8 mouse cellular contexts compared by ENCODE assay signal in the genomic region with DNA sequence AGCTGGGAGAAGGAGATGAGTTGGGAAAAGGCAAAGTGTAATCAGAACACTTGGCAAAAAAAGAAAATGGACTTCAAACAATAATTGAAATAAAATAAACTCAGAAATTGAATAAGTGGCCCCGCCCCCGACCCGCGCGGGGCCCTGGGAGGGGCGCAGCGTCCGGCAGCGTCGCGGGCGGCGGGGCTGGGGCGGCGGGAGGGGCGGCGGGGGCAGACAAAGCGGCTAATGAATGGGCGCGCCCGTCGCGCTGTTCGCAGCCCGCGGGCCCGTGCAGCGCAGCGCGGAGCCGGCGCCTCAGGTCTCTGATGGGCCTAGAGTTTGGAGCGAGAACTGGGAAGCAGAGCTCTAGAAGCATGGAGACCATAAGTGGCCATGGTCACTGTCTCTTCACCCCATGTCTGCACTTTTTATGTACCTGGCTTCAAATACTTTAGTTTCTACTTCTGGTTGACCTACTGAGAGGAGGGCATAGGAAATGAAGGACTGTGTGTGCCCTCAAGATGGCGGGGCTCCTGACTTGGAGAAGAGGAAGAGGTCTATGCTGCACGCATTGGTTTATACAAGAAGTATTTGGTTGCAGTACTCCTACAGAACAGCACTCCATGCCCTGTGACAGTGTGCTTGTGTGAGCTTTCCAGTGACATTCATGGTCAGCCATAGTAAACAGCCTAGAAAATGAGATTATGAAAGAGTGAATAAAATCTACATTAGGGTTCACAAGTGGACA.
A peak's percentile ranks its signal among the peaks of the same experiment; 100 is the strongest.
DNase-seq lines count a peak whose midpoint lies in the region; ATAC-seq and TF ChIP-seq lines count a peak whose summit lies in the region.
"Not testable (repeated sequence)": the region's sequence is repeated elsewhere in the genome, so short reads cannot be mapped to it uniquely, and the experiment has no call there.

No protein-coding gene starts in this region.

- H3K4me1 ChIP-seq in forebrain, embryonic 14.5 days (ENCODE audit: control insufficient read depth, insufficient read depth, low read length); heart, postnatal 0 days (ENCODE audit: control insufficient read depth, insufficient read depth); intestine, postnatal 0 days (replicated peaks; ENCODE audit: control insufficient read depth, insufficient read depth, low read length); neural tube, embryonic 14.5 days (ENCODE audit: control insufficient read depth, insufficient read depth, low read length): not testable (repeated sequence)

- peak overlapping the region; percentile 51 for H3K4me2 ChIP-seq in forebrain, embryonic 14.5 days (ENCODE audit: low read length)
- H3K4me2 ChIP-seq in heart, postnatal 0 days (ENCODE audit: low read depth, low read length): peak overlapping the region; percentile 67
- H3K4me2 ChIP-seq in intestine, postnatal 0 days (replicated peaks; ENCODE audit: low read depth): peak overlapping the region; percentile 69
- H3K4me2 ChIP-seq in neural tube, embryonic 14.5 days (ENCODE audit: low read depth, low read length): peak overlapping the region; percentile 52

- TF ChIP-seq CTCF in brain, embryonic 14.5 days (IDR thresholded peaks at IDR 0.05; ENCODE audit: borderline replicate concordance, extremely low read depth, insufficient read depth, insufficient read length); heart, postnatal 0 days (IDR thresholded peaks at IDR 0.05; ENCODE audit: low read depth); intestine, postnatal 0 days (IDR thresholded peaks at IDR 0.05; ENCODE audit: low read depth): not testable (repeated sequence)

- H3K4me3 ChIP-seq in forebrain, embryonic 14.5 days (ENCODE audit: low read depth, low read length): peak overlapping the region; percentile 32
- peak overlapping the region; percentile 35 for H3K4me3 ChIP-seq in heart, postnatal 0 days (ENCODE audit: low read depth, low read length)
- peak overlapping the region; percentile 21; the same call in 1 of the 2 replicates for H3K4me3 ChIP-seq in intestine, postnatal 0 days (ENCODE audit: low read depth, low read length)
- H3K4me3 ChIP-seq in neural tube, embryonic 14.5 days (ENCODE audit: low read depth, low read length): peak overlapping the region; percentile 34

- H3K36me3 ChIP-seq in forebrain, embryonic 14.5 days (ENCODE audit: control insufficient read depth, insufficient read depth, low read length); heart, postnatal 0 days (replicated peaks; ENCODE audit: control insufficient read depth, insufficient read depth, low read length); intestine, postnatal 0 days (ENCODE audit: control insufficient read depth, insufficient read depth); neural tube, embryonic 14.5 days (ENCODE audit: control insufficient read depth, insufficient read depth, low read length): not testable (repeated sequence)

- TF ChIP-seq POLR2A in brain, embryonic 14.5 days (IDR thresholded peaks at IDR 0.05; ENCODE audit: borderline replicate concordance, extremely low read depth, insufficient read depth, insufficient read length, poor library complexity, severe bottlenecking): not testable (repeated sequence)

- TF ChIP-seq EP300 in heart, postnatal 0 days (IDR thresholded peaks at IDR 0.05; ENCODE audit: low read depth): not testable (repeated sequence)

- peak; percentile 33 for DNase-seq in brain, embryonic 14.5 days (ENCODE audit: low read depth)
- peak; percentile 42 for DNase-seq in embryo, embryonic 11 days
- peak; percentile 24 for DNase-seq in forebrain, embryonic 14.5 days (ENCODE audit: low spot score)
- DNase-seq in heart, postnatal 0 days (ENCODE audit: low spot score): not testable (repeated sequence)
- DNase-seq in liver: peak; percentile 3

- not testable (repeated sequence) for H3K27me3 ChIP-seq in forebrain, embryonic 14.5 days (replicated peaks; ENCODE audit: control insufficient read depth, insufficient read depth, low read length); heart, postnatal 0 days (ENCODE audit: control insufficient read depth, insufficient read depth, low read length); intestine, postnatal 0 days (replicated peaks; ENCODE audit: control insufficient read depth, insufficient read depth, low read length); neural tube, embryonic 14.5 days (ENCODE audit: control insufficient read depth, insufficient read depth, low read length)

- H3K9ac ChIP-seq in forebrain, embryonic 14.5 days (ENCODE audit: low read length): peak overlapping the region; percentile 52
- H3K9ac ChIP-seq in heart, postnatal 0 days (replicated peaks; ENCODE audit: low read depth, low read length); intestine, postnatal 0 days (ENCODE audit: low read depth, low read length): not testable (repeated sequence)
- H3K9ac ChIP-seq in neural tube, embryonic 14.5 days (replicated peaks; ENCODE audit: low read depth, low read length): peak overlapping the region; percentile 34; the same call in 1 of the 2 replicates

- H3K27ac ChIP-seq in forebrain, embryonic 14.5 days (ENCODE audit: low read depth, low read length); heart, postnatal 0 days (ENCODE audit: low read depth); intestine, postnatal 0 days (ENCODE audit: low read depth, low read length); neural tube, embryonic 14.5 days (ENCODE audit: low read depth, low read length): not testable (repeated sequence)

- peak; percentile 97 for ATAC-seq in forebrain, embryonic 14.5 days
- not testable (repeated sequence) for ATAC-seq in heart, postnatal 0 days (ENCODE audit: insufficient read depth, low read depth); intestine, postnatal 0 days
- peak; percentile 79 for ATAC-seq in megakaryocyte progenitor cell, adult 5-6 weeks (replicated peaks; ENCODE audit: poor library complexity)
- peak; percentile 89 for ATAC-seq in neural tube, embryonic 14.5 days (ENCODE audit: low read depth)

- WGBS in forebrain, embryonic 14.5 days: 2% methylated on average over 27 of the region's 35 CpGs
- WGBS in heart, postnatal 0 days: under 1% methylated on average over 31 of the region's 35 CpGs
- WGBS in intestine, postnatal 0 days: 4% methylated on average over 30 of the region's 35 CpGs
- 3% methylated on average over 33 of the region's 35 CpGs for WGBS in neural tube, embryonic 14.5 days

- not testable (repeated sequence) for H3K9me3 ChIP-seq in forebrain, embryonic 14.5 days (replicated peaks; ENCODE audit: control insufficient read depth, low read length); heart, postnatal 0 days (replicated peaks; ENCODE audit: control insufficient read depth, low read length); intestine, postnatal 0 days (ENCODE audit: control insufficient read depth); neural tube, embryonic 14.5 days (ENCODE audit: control insufficient read depth, low read length)
